Mouse (Mus musculus): Measurements from ENCODE around the gene Gnpat.
"Not testable (repeated sequence)": the region's sequence is repeated elsewhere in the genome, so short reads cannot be mapped to it uniquely, and the experiment has no call there.

Gene Gnpat

DNA sequence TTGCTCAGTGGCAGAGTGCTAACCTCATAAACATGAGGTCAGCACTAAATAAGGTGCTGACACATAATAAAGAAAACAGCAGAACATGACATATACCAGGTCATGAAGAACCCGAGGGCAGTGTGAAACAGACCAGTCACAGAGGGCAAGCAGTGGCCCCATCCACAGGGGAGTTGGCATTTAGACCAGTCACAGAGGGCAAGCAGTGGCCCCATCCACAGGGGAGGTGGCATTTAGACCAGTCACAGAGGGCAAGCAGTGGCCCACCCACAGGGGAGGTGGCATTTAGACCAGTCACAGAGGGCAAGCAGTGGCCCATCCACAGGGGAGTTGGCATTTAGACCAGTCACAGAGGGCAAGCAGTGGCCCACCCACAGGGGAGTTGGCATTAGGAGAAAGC lies 19.9 kb upstream of the Gnpat start:
- not testable (repeated sequence) for DNase-seq (ENCODE audit: low read depth, low spot score)

GRCm38 (mm10) chr8:124845131-124845530 lies 17.7 kb upstream of the Gnpat start:
- DNase-seq (ENCODE audit: low read depth, low spot score), result no peak

DNA sequence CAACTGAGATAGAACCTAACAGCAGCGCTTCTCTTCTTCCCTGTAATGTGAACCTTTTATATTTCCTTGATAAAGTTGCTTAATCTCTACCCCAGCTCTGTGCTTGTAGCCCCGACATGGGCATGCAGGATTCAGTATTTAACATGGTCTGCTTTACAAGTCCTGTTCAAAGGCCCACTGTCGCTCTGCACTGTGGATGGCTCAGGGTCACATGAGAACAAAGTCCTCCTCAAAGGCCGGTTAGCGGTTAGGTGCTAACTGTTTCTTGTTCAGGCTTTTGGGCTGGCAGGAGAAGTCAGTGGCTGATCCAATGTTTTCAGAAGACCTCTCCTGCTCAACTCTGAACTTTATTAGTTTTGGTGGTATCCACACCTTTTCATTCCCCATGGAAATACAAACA lies 17.3 kb upstream of the Gnpat start:
- no peak for DNase-seq (ENCODE audit: low read depth, low spot score)

- DNase-seq (ENCODE audit: low read depth, low spot score), result no peak
Observed at GRCm38 (mm10) chr8:124853511-124853910, 9.3 kb upstream of the Gnpat start.

DNA sequence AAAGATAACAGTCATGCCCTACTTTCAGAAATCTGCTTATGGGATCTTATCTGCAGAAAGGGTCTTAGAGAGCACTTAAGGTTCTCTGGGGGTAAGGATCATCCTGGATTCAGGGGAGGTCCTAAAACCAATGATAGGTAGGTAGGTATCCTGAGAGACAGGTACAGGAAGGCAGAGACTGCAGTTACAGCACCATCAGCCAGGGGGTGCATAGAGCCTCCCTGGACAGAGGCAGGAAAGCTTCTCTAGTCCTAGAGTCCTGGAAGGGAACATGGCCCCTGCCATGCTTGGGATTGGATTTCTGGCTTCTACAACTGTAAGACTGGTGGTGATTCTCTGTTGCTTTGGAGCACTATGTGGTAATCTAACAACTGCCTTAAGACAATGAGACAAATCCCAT lies 3.4 kb upstream of the Gnpat start:
- DNase-seq (ENCODE audit: low read depth, low spot score), result peak; percentile 13

DNA sequence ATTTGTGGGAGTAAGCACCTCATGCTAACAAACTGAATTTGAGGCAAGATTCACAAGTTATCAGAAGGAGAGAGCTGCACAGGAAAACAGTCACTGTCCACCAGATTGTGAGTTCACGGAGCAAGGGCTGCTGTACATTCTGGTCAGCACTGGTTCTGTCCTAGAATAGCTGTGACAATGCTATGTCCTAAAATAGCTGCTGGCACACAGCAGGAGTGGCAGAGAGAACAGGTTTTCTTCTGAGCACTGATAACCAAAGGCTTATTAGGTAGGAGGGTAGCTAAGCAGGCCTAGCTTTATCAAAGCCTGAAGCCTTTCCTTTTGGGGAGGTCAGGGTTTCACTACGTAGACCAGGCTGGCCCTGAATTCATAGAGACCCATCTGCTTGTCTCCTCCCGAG lies 2.6 kb upstream of the Gnpat start:
- DNase-seq (ENCODE audit: low read depth, low spot score), result peak; percentile 47

DNA sequence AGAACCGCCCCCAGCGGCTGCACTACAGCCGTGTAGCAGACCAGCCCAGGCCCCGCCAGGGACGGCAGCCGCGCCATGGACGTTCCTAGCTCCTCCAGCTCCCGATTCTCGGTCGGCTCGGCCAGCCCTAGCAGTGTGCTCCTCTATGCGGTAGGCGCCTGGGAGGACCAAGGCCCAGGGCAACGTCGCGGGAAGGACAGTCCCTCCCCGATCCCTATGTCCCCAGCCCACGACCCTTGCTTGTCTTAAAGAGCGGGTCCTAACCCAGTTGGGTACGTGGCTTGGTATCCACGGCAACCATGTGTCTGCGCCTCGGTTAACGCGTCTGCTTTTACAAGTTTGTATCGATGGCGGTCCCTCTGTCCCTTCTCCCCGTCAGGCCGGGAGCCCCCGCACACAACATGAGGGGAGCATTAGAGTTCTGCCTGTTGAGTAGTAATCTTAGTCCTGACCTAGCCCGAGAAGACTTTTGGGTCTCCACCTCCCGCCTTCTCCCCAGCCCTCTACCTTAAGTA lies 387 bp downstream of the Gnpat start:
- DNase-seq (ENCODE audit: low read depth, low spot score), result peak; percentile 51

GRCm38 (mm10) chr8:124863729-124864128 lies 896 bp downstream of the Gnpat start:
- no peak for DNase-seq (ENCODE audit: low read depth, low spot score)

DNA sequence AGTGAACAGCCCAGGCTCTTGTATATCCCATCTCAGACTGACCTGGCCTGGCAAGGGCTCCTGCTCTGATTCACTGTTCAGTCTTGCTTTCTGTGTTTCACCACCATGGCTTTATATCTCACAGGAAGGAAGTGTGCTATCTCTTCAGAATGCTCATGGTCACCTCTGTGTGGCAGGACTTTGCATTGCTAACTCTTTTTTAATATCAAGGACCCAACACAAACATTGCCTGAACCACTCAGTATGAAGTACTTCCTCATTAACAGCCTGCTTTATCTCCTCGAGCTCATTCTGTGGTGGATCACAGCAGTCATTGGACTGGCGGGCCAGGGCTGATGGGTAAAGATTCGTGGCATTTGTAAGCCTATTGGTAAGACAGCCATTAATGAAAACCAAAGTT lies 3.8 kb downstream of the Gnpat start:
- no peak for DNase-seq (ENCODE audit: low read depth, low spot score)

DNA sequence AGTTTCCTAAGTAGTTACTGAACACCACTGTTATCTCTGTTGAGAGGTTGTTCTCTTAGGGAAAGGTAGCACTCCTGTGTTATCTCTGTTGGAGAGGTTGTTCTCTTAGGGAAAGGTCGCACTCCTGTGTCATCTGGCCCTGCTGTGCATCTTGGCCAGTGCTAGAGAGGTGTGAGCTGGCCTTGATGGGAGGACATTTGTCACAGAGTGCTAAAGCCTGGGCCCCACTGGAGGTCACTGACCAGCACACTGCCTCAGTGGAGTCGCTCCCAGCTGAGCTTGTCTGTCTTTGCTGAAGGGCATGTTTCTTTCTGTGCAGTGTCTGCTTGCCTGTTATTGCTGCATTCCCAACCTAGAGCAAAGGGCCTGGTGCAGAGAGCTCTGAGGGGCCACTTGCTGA lies 4.3 kb downstream of the Gnpat start:
- no peak for DNase-seq (ENCODE audit: low read depth, low spot score)

DNA sequence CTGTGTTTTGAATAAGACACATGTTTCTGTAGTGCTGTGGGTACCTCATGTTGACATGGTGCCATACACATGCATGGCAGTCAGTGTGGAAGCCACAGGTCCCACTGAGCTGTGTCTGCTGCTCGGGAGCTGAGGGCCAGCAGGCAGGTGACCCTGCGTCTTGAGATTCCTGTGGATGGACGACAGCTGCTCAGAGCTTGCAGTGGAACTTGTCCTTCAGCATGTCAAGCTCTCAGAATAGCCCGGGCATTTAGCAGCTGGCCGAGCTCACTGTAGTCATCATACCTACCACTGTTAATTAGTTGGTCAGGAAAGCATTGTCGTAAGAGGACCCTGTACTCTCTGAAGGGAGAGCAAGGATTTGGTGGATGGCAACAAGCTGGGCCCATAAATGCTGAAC lies 6.9 kb downstream of the Gnpat start:
- DNase-seq (ENCODE audit: low read depth, low spot score), result no peak

DNA sequence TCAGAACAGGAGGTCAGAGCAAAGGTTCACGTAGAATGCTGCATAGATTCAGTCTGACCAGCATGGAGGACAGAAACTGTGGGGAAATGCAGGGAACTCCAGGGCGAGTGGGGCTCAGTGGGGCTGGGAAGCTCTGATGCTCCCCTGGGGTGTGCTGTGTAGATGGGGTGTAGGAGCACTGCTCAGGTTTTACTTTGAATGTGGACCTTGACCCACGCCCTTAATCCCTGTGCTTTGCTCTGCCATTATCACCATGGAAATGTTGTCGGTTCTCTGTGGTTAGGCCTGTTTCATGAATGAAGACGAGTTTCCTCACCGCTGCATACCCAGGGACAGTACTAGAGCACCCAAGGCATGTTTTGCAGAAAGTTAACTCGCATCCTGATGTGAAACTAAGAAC lies 8.6 kb downstream of the Gnpat start:
- DNase-seq (ENCODE audit: low read depth, low spot score), result no peak

DNA sequence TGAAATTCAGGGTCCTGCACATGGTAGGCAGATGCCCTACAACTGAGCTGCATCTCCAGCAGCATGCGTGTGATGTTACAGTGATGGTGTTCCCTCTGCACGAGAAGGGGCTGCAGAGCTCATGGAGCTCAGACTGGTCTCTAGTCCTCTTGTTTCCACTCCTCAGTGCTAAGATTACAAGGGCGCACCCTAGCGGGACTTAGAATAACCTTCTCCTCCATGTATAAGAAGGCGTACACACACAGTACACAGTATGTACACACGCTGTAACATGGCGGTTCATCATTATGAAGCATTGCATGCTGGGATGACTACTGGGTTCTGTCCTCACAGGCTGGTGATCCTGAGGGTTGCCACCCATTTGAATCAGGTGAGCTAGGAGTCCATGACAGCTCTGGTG lies 9.2 kb downstream of the Gnpat start:
- DNase-seq (ENCODE audit: low read depth, low spot score), result no peak

DNA sequence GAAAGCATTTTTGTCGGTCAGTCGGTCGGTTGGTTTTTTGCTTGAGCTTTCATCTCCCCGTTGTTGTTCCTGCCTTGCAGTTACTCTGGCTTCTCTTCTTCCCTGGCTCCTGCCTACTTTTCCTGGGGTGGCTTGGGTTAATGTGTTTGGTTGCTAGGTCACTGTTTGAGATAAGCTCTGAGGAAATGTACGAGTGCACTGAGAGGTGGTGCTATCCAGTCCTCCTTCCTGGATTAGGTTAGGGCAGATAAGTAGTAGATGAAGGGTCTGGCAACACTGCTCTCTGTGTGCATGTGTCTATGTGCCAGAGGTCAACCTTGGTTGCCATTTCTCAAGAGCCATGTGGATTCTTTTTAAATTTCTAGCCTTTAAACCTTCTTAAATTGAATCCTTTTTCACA lies 9.9 kb downstream of the Gnpat start:
- no peak for DNase-seq (ENCODE audit: low read depth, low spot score)

DNA sequence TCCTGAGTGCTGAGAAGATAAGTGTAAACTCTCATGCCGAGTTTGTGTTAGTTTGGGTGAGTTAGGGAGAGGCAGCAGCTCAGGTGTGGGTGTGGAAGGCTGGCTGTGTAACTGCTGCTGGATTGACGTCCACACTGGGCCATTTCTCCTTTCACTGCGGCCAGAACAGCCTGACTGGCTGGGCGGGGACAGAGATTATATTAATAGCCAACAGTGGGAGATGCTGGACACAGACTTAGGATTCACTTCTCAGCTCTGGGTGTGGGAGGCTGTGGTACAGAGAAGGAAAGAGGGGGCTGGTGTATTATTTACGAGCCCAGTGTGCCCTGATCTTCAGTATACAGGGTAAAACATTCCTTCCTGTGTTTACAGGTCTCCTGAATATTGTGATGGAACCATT lies 15.3 kb downstream of the Gnpat start:
- peak; percentile 40 for DNase-seq (ENCODE audit: low read depth, low spot score)

DNA sequence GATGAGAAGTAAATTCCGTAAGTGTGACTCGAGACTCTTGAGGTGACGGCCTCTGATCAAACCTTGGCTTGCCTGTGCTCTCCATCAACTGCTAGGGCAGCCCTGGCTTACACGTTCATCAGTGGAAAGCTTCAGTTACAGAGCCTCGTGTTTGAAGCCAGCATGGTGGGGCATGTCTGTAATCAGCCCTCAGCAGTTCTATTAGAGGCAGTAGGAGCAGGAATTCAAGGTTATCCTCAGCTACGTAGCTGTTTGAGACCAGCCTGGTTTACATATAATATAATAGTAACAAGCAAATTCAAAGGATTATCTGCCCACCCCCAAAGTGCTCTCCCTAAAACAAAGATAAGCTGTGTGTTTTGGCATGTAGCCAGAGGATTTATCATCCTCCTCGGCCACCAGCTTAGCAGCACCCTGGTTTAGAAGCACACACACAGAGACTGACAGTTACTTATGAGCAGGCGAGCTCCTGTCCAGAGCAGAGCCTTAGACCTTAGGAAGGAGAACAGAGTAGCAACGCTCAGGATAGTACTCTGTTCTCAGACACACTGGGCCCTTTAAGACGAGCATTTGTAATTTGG lies 16.2 kb downstream of the Gnpat start:
- DNase-seq (ENCODE audit: low read depth, low spot score), result no peak

GRCm38 (mm10) chr8:124888385-124888784 lies 25.6 kb downstream of the Gnpat start:
- DNase-seq (ENCODE audit: low read depth, low spot score), result no peak

- DNase-seq (ENCODE audit: low read depth, low spot score), result no peak
Observed at GRCm38 (mm10) chr8:124892596-124892995, 29.8 kb downstream of the Gnpat start.

DNA sequence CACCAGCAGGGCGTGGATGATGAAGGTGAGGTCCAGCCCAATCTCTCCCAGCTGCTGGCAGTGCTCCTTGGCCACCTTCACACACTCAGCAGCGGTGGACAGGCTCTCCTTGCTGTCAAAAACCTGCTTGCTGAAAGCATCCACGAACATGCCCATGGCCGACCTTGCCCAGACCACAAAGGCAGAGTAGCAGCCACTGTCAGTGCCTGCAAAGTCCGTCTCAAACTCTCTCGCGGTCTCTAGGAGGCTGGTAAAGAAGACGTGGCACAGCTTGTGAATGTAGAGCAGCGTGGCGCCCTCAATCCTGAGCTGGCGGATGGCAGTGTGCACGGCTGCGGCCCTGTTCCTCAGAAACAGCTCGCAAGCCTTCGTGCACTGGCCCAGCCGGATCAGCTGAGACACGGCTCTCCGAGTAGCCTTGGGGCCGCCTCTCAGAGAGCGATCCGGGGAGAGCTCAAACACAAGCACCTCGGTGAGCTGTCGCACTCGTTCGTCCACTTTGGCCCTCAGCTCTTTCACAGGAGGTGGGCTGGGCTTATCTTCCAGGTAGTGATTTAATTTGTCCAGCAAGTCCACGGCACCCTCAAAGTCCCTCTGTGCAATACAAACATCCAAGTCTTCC lies 33.3 kb downstream of the Gnpat start:
- no peak for DNase-seq (ENCODE audit: low read depth, low spot score)

DNA sequence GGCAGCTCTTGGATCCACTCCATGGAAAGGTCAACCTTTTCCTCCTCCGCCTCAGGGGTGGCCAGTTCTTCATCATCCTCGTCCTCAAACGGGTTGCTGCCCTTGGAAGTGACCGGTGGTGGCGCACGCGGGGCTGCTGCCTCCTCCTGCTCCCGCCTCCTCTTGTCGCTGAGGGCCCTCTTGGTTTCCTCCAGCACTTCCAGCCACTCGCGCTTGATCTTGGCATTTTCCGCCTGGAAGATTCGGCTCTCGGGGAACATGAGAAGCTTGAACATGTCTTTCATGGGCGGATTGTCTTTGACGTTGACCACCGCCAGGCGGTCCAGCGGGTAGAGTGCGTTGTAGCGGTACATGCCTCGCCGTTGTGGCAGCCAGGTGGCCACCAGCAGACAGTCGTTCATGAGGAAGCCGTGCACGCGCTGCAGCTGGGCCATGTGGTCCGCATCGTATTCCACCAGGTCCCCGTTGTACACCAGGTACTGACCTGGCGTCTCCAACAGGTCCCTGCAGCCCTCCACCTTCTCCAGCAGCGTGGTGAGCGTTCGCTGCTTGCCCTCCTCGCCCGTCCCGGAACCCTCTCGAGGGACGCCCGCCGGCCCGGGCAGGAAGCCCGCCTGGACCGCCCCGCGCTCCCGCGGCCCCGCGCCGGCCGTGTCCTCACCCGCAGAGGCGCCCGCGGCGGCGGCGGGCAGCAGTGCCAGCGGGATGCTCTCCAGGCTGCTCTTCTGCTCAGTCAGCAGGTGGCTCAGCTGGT lies 34.0 kb downstream of the Gnpat start:
- peak; percentile 88 for DNase-seq (ENCODE audit: low read depth, low spot score)

DNA sequence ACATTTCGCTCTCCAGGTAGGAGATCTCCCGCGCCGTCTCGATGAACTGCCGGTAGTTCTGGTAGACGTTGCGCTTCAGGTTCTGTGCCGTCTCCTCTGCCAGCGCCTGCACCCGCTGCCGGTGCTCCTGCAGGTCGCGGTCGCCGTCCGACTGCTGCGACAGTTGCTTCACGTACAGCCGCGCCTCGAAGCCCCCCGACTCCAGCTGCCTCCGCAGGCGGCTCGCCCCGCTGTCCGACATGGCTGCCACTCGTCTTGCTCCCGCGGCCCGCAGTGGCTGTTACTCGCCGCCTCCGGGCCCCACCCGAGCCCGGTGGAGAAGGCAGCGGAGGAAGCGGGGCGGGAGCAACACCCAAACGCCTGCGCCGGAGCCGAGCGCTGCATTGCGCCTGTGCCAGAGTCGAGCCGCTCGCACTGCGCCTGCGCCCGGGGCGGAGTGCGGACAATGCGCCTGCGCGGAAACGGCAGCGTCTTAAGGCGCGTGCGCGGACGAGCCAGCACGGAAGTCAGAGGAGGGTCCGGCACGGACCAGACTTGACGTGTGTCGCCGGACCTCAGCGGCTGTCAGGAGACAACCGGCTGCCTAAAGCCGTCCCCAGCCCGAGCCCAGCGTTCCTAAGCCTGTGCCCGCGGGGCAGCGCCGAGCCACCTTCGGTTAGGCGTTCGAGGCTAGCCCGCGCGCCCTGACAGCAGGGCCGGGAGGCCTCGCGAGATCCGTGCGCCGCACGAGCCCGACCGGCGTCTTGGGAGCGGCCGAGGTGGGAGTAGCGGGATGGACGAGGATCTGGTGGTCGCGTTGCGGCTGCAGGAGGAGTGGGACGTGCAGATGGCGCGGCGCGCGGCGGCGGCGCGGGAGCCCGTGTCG lies 34.8 kb downstream of the Gnpat start, which contains the start of the genes Exoc8 and Sprtn:
Exoc8 (minus strand) TSS at position 320 of the 865 bp plus-strand sequence.
Sprtn (plus strand) TSS at position 501 of the 865 bp plus-strand sequence.
- DNase-seq (ENCODE audit: low read depth, low spot score), result peak; percentile 98
